Mouse (Mus musculus) adrenal gland, postnatal 14 days (tissue): ENCODE results near the gene Arhgef2. TPM values are rescaled to one million over a fixed set of nuclear protein-coding genes. Genes with fewer than 3 reads are reported as not detected.
"Not testable (repeated sequence)": the region's sequence is repeated elsewhere in the genome, so short reads cannot be mapped to it uniquely, and the experiment has no call there.

Source experiments
- DNase-seq: peaks from one replicate; pipeline ENCODE4 v3.0.0; 2021; ENCODE audit warnings: mixed read lengths
- long read RNA-seq, 2 experiments: library from polyadenylated mRNA; stranded (forward); transcript quantifications; one replicate each; pipeline ENCODE4 v2.0.0; 2021
- total RNA-seq: library from RNA; stranded (reverse); gene quantifications from 2 replicates; pipeline ENCODE4 v1.2.3, GENCODE M21; 2021

Arhgef2 gene
- 36.9 and 67.6 TPM in 2 replicates for total RNA-seq
- long read RNA-seq, experiment 1, full-length matches to known transcripts = 14 of 21 reads
- long read RNA-seq, experiment 1, partial matches to known transcripts = 2 of 21 reads
- long read RNA-seq, experiment 1, other reads (novel, unspliced or antisense) = 5 of 21 reads
- long read RNA-seq, experiment 2, full-length matches to known transcripts = 8 of 16 reads
- long read RNA-seq, experiment 2, partial matches to known transcripts = 0 of 16 reads
- long read RNA-seq, experiment 2, other reads (novel, unspliced or antisense) = 8 of 16 reads

DNA sequence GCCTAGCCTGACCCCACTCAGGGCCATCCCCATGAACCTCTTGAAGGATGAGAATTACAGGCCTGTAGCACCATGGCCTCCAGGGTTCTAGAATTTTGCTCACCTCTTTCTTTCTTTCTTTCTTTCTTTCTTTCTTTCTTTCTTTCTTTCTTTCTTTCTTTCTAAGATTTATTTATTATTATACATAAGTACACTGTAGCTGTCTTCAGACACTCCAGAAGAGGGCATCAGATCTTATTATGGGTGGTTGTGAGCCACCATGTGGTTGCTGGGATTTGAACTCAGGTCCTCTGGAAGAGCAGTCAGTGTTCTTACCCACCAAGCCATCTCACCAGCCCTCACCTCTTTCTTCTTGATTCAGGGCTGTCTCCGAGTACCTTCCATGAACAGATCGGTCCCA is at the start of gene Arhgef2:
Gene Arhgef2, plus strand, starts transcription at position 301 of the 400 bp plus-strand sequence.
- DNase-seq = not testable (repeated sequence)

DNA sequence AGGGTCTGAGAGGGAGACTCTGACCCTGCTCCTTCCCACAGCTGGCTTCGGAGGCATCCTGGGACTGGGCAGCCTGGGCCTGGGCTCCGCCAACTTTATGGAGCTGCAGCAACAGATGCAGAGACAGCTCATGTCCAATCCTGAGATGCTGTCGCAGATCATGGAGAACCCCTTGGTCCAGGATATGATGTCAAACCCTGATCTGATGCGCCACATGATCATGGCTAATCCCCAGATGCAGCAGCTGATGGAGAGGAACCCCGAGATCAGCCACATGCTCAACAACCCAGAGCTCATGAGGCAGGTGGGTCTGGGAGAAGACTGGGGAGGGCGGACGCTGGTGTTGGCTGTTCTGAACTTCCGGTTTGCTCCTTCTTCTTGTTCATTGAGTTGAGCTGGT is 49.1 kb upstream of the Arhgef2 start:
- DNase-seq = no peak

DNA sequence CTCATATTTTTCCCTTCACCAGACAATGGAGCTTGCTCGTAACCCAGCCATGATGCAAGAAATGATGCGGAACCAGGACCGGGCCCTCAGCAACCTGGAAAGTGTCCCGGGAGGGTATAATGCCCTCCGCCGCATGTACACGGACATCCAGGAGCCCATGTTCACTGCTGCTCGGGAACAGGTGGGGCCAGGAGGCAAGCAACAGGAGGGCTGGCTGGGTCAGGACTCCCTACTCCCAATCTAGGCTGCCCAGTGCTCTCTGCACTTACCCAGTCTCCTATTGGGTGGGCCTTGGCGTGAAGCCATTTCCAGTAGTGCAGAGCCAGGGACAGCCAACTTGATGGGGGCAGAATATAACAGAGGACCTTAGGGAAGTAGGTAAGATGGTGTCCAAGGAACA is 46.2 kb upstream of the Arhgef2 start:
- DNase-seq = no peak

DNA sequence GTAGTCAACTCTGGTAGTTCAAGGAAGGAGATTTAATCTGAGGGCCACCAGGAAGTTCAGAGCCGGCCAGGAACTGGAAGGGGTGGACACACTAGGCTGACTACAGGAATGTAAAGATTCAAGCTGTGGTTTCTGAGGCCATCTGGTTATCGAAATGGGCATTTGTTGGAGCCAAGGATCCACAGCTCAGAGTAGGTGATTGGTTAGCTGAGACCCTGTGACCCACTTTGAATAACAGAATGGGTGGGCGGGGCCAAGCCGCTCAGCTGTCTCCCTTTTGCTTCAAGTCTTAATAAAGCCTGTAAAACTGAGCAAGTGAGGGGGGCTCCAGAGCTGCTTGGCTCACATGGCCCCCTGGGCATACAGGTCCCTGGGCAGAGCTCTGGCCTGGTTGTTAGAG is 43.8 kb upstream of the Arhgef2 start:
- DNase-seq = no peak

DNA sequence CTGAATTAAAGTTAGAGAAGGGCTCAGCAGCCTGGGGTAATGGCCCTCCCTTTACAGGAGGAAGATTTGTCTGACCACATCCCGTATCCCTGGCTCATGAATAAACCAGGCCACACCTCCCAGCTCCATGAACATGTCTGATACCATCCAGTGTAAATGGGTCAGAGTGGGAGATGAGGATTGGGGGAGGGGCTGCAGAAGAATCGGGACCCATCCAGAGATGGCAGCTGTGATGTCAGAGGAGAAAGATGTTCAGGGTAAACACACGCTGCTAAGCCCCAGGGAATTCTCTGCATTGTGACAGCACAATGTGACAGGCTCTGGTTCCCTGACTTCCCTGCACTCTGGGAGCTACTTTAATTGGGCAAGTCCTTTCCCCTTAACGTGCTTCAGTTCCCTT is 42.3 kb upstream of the Arhgef2 start:
- DNase-seq = no peak

DNA sequence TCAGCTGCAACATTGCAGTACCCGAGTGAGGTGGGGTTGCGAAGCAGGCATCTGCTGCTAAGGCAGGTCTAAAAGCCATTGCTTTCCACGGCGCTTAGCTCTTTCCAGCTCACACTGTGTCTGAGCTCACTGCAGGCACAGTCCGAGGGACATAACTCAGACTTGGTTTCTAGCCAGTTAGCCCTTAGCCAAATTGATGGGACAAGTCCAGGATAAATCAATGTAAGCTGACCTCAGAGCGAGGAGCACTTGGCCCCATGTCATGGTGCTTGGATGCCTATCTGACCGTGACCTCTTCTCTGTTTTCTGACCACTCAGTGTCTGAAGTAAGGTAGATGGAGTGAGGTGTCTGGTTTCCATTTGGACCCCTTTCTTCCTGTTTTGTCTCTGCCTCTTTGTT is 41.8 kb upstream of the Arhgef2 start:
- DNase-seq = no peak

DNA sequence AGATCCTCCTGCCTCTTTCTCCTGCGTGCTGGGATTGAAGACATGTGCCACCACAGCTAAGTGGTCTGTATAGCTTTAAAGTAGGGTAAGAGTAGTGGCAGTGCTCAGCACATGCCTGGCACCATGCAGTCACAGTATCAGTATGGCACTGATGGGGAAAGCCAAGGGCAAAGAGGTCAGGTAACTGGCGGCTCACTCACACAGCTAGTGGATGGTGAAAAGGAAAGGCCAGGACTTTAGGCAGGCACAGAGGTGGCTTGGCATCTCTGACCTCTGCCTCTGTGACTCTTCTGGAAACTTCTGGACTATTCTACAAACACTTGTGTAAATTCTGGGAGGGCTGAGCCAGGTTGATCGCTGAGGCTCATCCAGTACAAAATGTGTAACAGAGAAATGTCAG is 39.6 kb upstream of the Arhgef2 start:
- DNase-seq = no peak

DNA sequence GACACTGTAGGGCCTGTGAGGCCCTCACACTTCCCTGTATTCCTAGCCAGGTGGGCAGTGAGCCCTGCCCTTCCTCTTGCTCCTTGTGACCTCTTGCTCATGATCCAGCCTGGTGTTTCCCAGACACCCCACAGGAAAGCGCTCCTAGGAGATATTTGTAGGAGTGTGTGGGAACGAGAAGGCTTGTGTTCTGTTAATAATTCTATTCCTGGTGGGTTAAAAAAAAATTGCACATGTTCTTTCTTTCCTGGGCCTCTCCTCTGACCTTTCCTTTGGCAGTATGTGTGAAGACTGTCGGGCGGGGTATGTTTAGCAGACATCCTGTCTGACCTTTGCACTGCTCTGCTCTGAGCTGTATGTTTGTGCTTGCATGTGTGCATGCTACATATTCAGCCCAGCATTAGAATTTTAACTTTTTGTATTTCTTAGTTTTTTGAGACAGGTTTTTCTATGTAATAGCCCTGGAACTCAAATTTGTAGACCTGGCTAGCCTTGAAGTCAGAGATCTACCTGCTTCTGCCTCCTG is 39.2 kb upstream of the Arhgef2 start:
- DNase-seq = no peak

DNA sequence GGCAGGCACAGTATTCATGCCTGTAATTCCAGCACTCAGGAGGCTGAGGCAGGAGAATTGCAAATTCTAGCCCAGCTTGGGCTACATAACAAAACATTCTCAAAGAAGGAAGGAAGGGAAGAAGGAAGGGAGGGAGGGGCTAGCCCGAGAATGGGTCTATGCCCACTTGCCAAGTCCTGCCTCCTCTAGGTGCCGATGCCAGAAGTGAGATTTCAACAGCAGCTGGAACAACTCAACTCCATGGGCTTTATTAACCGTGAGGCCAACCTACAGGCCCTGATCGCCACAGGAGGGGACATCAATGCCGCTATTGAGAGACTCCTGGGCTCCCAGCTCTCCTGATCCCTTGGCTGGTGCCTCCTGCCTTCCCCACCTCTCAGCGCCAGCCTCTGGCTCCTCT is 37.9 kb upstream of the Arhgef2 start:
- peak; percentile 59 for DNase-seq

DNA sequence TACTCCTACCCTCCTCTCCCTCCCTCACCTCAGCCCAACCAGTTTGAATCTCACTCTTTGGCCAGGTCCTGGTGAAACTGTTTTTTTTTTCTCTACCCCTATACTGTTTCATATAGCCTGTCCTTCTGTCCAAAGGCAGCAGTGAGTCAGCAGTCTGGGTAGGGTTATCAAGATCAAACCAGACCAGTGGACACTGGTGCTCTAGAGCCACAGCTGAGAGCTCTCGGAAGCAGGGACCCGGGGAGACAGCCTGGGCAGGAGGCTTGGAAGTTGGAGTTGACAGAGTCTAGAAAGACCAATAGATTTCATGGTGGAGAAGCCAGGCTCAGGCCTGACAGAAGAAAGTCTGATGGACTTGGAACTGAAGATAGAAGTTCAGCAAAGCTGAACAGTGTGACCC is 37.2 kb upstream of the Arhgef2 start:
- DNase-seq = no peak

DNA sequence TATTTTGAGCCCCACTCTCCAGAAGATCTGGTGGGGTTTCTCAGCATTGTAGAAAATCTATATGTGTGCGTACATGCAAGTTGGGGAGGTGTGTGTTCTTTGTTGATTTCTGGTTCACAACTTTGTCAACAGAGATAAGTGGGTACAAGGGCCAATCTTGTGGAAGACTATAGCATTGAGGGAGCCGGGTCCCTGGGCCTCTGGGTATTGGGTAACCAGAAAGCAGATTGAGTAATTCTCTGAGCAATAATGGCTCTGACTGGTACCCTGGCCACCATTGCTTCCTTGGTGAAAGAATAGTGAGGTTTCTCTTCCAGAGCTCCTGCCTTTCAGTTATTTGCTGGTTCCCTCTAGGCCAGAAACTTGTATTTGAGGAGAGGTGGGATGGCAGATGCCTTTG is 36.7 kb upstream of the Arhgef2 start:
- DNase-seq = no peak

DNA sequence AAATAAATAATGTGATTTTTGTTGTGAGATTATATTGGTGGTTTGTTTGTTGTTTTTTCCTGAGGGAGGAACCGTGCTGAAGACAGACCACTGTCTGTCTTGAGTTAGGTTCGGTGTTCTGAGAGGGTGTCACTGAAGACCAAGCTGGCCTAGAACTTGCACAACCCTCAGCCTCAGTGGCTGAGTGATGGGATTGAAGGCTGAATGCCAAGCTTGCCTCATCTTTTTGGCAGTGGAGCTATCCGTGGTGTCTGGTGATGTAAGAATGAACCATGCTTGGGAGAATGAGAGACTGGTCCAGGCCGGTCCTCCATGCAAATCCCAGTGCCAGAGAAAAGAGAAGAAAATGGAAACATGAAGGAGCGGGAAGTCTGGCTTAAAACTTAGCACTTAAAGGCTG is 36.1 kb upstream of the Arhgef2 start:
- DNase-seq = peak; percentile 71

DNA sequence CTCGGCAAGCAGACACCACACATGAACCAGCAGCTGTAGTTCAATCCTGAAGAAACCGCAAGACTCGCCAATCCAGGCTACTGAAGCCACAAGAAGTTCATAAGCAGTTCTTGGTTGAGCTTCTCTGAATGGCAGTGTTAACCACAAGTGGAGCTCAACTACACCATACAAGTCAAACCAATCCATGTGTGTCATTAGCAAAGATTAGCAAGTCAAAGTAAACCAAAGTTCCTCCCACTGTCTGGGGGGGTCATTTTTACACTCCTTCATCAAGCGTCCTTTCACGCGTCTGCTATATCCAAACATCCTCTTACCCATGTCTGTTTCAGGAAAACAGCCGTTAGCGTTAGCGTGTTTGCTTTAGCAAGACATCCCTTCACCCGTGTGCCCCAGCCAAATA is 35.4 kb upstream of the Arhgef2 start:
- no peak for DNase-seq

DNA sequence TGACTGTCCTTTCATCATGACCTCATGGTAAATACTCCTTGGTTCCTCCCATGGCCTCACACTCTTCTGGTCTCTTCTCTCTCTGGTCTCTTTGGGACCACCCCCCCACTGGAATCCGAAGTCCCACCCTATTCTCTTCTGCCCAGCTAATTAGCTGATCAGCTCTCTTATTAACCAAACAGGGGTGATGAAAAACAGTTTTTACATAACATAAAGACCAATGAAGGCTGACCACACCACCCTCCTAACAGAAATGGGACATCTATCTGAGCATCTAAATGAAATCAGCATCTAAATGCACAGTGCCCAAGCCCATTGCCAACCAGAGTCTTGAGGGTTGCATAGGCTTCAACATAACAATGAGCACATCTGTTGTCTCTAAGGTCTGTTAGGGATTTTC is 33.9 kb upstream of the Arhgef2 start:
- DNase-seq = no peak

DNA sequence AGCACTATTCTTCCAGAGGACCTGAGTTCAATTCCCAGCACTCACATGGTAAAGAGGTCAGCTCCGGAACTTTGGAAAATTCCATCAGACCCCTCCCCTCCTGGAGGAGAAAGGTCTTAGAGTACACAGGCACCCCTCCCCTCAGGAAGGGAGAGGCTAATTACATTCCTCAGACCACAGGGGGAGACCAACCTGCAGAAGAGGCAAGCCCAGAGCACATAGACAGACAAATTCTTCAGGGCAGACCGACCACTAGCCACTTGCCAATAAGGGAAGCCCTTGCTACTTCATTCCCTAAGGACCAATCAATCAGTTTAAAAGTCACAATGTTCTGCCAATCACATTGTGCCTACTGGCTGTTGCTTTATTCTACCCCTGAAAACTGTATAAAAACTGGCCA is 32.9 kb upstream of the Arhgef2 start:
- DNase-seq = no peak

DNA sequence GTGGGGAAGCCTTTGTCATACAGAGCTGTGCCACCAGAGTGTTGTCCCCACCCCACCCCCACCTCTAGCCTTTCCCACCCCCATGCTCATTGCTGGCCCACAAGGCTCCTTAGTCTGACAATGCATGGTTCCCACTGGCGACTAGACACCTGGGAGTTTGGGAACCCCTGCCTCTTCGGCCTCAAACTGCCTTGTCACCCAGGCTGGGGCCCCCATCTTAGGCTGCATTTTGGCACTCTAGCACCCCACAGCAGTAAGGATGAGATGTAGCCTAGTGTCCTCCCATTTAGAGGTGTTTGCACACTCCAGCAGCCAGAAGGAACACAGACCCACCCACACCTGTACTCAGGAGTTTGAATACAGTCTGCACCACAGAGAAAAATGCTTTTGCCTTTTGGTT is 32.0 kb upstream of the Arhgef2 start:
- no peak for DNase-seq

DNA sequence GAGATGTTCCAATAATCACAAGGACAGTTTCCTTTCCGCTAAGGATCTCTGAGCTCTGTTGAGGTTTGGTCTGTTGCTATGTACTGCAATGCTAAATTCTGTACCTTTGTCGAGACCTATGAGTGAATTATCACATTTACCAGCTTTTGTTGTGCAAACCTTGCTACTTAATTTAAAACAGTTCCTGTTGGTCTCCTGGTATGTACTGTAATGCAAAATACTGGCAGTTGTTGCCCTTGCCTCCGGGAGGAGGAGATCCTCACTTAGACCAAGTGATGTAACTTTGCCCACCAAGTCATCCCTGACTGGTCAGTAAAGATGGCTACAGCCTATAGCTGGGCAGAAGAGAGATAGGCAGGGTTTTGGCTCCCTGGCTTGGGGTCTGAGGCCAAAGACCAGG is 30.2 kb upstream of the Arhgef2 start, which contains the start of gene Ssr2:
Gene Ssr2, plus strand, starts transcription at position 337 of the 400 bp plus-strand sequence.
- no peak for DNase-seq

DNA sequence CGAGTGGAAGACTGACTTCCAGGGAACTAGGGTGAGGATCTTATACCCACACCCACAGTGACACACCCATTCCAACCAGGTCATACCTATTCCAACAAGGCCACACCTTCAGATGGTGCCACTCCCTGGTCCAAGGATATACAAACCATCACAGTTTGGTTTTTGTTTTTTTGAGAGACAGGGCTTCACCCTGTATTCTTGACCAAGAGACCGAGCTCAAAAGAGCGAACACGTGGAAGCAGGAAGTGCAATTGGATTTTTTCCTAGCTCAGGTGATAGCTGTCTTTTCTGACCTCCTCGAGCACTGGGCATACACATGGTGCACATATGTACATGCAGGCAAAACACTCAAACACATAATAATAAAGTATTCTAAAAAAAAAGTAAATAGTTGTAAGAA is 27.9 kb upstream of the Arhgef2 start:
- not testable (repeated sequence) for DNase-seq

DNA sequence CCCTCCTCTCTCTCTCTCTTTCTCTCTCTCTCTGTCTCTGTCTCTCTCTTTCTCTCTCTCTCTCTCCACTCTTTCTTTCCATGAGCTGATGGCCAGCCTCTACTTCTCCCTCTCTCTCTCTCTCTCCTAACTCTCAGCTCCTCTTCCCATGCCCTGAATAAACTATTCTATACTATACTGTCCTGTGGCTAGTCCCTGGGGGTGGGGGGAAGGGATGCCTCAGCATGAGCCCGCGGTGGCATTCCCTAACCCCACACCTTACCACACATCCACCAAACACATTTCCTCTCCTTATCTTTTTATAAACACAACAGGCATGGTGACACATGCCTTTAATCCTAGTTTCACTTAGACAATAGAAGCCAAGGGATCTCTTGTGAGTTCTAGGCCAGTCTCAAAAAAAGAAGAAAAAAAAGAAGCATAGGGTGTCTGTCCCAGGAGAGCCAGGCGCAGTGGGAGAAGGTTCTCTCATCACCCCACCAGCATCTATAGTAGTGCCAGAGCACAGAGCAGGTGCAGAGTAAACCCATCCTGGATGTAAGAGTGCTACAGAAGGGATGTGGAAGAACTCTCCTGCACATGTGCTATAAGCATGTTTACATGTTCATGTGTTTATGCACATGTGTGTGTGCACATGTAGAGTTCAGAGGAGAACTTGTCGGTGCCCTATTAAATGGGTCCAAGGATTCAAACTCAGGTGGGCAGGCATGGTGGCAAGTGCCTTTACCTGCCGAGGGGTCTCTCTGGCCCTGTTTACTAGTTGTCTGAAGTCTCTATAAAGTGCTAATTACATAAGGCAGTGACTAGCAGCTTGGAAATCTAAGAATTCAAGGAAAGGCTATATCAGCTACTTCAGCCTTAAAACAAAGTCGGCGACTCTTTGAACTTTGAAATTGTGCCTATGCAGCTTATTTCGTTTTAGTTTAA is 27.0 kb upstream of the Arhgef2 start:
- DNase-seq = no peak

DNA sequence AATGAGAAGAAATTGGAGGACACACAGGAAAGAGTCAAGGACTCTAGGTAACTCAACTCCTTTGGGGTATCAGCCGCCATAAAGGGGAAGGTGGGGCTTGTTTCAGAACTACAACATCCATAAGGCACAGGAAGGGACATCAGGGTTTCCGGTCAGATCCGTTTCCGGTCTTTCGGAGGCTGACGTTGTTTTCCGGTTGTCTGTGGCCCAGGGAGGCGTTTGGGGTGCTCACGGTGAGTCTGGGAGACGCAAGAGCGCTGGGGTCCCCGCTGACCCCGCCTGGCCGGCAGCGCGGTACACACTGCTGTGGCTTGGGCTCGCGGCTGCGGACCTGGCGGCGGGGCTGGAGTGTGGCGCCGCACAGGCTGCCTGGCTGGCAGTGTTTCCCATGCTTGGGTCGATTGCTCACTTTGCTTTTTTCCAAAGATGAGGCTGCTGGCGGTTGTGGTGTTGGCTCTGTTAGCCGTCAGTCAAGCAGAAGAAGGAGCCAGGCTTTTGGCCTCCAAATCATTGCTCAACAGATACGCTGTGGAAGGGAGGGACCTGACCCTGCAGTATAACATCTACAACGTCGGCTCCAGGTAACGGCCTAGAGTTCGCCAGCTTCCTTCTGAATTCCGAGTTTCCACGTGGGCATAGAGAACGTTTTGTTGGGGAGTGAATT is 26.2 kb upstream of the Arhgef2 start:
- peak; percentile 89 for DNase-seq

DNA sequence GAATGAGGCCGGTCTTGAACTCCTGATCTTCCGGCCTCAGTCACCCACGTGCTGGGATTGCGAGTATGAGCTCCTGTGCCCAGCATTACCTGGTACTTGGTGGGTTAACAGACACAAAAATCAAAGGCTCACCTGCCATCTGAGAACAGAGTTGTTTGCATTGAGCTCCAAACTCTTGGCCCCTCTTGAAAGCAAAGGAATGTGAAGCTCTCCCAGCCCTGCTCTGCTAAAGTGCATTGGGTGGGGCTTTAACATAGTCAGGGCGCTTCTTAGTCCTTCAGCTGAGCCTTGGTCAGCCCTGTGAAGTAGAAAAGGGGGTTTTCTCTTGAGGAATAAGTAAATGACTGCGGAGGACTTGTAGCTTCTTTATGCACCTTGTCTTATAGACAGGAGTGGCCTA is 20.0 kb upstream of the Arhgef2 start:
- DNase-seq = no peak

DNA sequence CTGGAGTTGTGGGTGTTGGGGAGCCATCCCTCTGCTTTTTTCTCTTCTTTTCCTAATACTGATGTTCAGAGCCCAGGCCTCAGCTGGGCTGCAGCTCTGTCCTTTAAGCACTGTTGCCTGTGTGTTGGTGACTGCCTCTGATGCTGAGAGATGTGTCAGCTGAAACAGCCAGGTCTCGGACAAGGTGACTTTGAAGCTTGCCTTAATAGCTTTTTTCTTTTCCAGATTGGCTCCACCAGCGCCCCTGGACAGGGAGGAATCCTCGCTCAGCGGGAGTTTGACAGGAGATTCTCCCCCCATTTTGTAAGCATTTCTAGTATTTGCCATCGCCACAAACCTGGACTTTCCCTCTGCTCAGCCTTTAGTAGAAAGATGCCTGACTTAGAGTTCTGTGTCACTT is 19.1 kb upstream of the Arhgef2 start:
- no peak for DNase-seq

DNA sequence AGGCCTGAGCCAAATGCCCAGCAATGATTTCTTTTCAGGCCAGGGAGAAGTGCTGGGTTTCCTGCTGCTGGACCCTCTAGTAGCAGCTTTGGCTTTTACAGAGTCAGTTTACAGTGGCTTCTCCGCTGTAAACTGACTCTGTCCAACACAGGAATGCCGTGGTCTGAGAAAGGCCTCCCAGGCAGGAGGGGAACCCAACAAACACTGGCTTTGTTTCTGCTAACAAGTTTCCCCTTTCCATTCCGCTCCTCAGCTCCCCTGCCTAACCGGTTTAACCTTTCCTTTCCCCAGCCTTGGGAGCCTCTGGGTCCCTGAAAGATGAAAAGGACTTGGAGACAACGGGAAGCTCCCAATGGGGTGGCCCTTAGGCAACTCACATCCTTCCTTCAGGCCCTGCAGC is 15.5 kb upstream of the Arhgef2 start:
- DNase-seq = no peak
